Mouse (Mus musculus) stomach, postnatal 0 days (tissue): ENCODE measurements around the gene Ska2.

Experiments
- CTCF ChIP-seq: IDR thresholded peaks from 2 replicates; pipeline ENCODE4 v1.5.1; 2016; ENCODE audit warnings: antibody characterized with exemption, low read depth, mild to moderate bottlenecking, moderate library complexity
- EP300 ChIP-seq: optimal IDR thresholded peaks from 2 replicates; pipeline ENCODE3; 2016; ENCODE audit warnings: antibody characterized with exemption

- TF ChIP-seq CTCF (no peak), EP300 (no peak)
Measured at GRCm38 (mm10) chr11:87158012-87158411, 49.0 kb downstream of the Ska2 start.
